Mouse (Mus musculus): Measurements from ENCODE around the gene Fopnl.

GRCm38 (mm10) chr16:14352234-14352633 is 35.0 kb upstream of the Fopnl start:
- TF ChIP-seq GATA1 (IDR thresholded peaks at IDR 0.05; ENCODE audit: borderline replicate concordance, low read length) (no peak), FLI1 (IDR thresholded peaks at IDR 0.05; ENCODE audit: low read length) (no peak)
